Mouse (Mus musculus) heart, adult 2 months (tissue): ENCODE data around the gene Cetn3.

Experiments
- CTCF ChIP-seq: fragments of 200-600 bp; IDR thresholded peaks from 2 replicates; pipeline ENCODE4 v1.8.1; 2022; ENCODE audit warnings: antibody characterized with exemption, mild to moderate bottlenecking, moderate library complexity
- POLR2A ChIP-seq: fragments of 200-500 bp; IDR thresholded peaks from 2 replicates; pipeline ENCODE4 v1.6.1; 2011; ENCODE audit warnings: mild to moderate bottlenecking, low read depth, low read length, control low read depth; ENCODE audit not compliant: insufficient read depth

- TF ChIP-seq CTCF (no peak), POLR2A (no peak)
Measured at GRCm38 (mm10) chr13:81842278-81842677, 59.4 kb downstream of the Cetn3 start.
